In genomic region chr6:92021506-92021905, GRCm38 (mm10) we compare ENCODE assay signal across 17 mouse cellular contexts. TPM values are rescaled to one million over a fixed set of nuclear protein-coding genes. Genes with fewer than 3 reads are reported as not detected.
DNase-seq lines count a peak whose midpoint lies in the region; ATAC-seq and TF ChIP-seq lines count a peak whose summit lies in the region.
"Had no signal": no experiment of that assay in that cellular context is flagged by ENCODE, and none has a peak within 500 bp of the region (broad histone marks: within the 10 kb centered on the region; RNA-seq: fewer than 3 reads in every experiment).

No protein-coding gene starts in this region.

- peak overlapping the region; percentile 80 for H3K27ac ChIP-seq in gastrocnemius, adult 2 months
- H3K27ac ChIP-seq in heart, embryonic 14.5 days (replicated peaks in 1 of 2; ENCODE audit: control insufficient read depth in 1 of 2, insufficient read depth in 1 of 2, low read depth in 2 of 2, low read length in 2 of 2) = 0 out of 4 replicates have a peak overlapping the region, but pooled peaks of 1 of the 2 experiments have one; percentile 6
- no peak overlapping the region for H3K27ac ChIP-seq in hindbrain, embryonic 13.5 days
- H3K27ac ChIP-seq: embryonic facial prominence, embryonic 12.5 days; liver, embryonic 13.5 days; stomach, embryonic 15.5 days had no signal

- no peaks in the 10 kb centered on the region for H3K27me3 ChIP-seq in heart, embryonic 14.5 days (ENCODE audit: control insufficient read depth, insufficient read depth, low read length)
- H3K27me3 ChIP-seq in hindbrain, embryonic 13.5 days = no peaks in the 10 kb centered on the region
- H3K27me3 ChIP-seq: embryonic facial prominence, embryonic 12.5 days; liver, embryonic 13.5 days; stomach, embryonic 15.5 days had no signal

- 0 out of 2 replicates have a peak, but pooled peaks have one; percentile 48 for ATAC-seq in heart, embryonic 14.5 days (ENCODE audit: insufficient number of reproducible peaks, insufficient read depth, low FRiP score, low read depth)
- ATAC-seq in hindbrain, embryonic 13.5 days (ENCODE audit: low FRiP score) = no peak
- ATAC-seq: intestine, embryonic 16.5 days; midbrain, embryonic 16.5 days had no signal

- H3K36me3 ChIP-seq in heart, embryonic 14.5 days (ENCODE audit: control insufficient read depth, insufficient read depth, low read length) = no peaks in the 10 kb centered on the region
- H3K36me3 ChIP-seq in hindbrain, embryonic 13.5 days = no peaks in the 10 kb centered on the region
- H3K36me3 ChIP-seq: embryonic facial prominence, embryonic 12.5 days; liver, embryonic 13.5 days; stomach, embryonic 15.5 days had no signal

- no peak for TF ChIP-seq CTCF in gastrocnemius, adult 2 months (IDR thresholded peaks at IDR 0.05)

- intact Hi-C loops in gastrocnemius, adult 2 months (cut with DNase I) = no loop called here

- no peak overlapping the region for H3K4me3 ChIP-seq in gastrocnemius, adult 2 months
- H3K4me3 ChIP-seq in heart, embryonic 14.5 days (ENCODE audit: control insufficient read depth in 1 of 2, insufficient read depth in 1 of 2, low read depth in 1 of 2, low read length in 2 of 2) = no peak overlapping the region
- H3K4me3 ChIP-seq in hindbrain, embryonic 13.5 days = no peak overlapping the region
- H3K4me3 ChIP-seq: embryonic facial prominence, embryonic 12.5 days; liver, embryonic 13.5 days; stomach, embryonic 15.5 days had no signal

- no peaks in the 10 kb centered on the region; a peak in 1 of 4 replicates for H3K4me1 ChIP-seq in heart, embryonic 14.5 days (ENCODE audit: control insufficient read depth in 2 of 2, insufficient read depth in 2 of 2, low read length in 2 of 2)
- H3K4me1 ChIP-seq in hindbrain, embryonic 13.5 days (replicated peaks) = peaks cover 6% of the 10 kb centered on the region
- H3K4me1 ChIP-seq: embryonic facial prominence, embryonic 12.5 days; stomach, embryonic 15.5 days had no signal

- 55% methylated on average over 6 of the region's 6 CpGs for WGBS in heart, embryonic 14.5 days
- WGBS in hindbrain, embryonic 13.5 days = 85% methylated on average over 6 of the region's 6 CpGs

- H3K4me2 ChIP-seq in heart, embryonic 14.5 days (ENCODE audit: low read length) = no peak overlapping the region
- H3K4me2 ChIP-seq in hindbrain, embryonic 13.5 days = no peak overlapping the region
- H3K4me2 ChIP-seq: embryonic facial prominence, embryonic 12.5 days; liver, embryonic 13.5 days; stomach, embryonic 15.5 days had no signal

- peak; percentile 15 for DNase-seq in kidney, adult 11 months
- no peak for DNase-seq in kidney, adult 18-20 months
- DNase-seq in gastrocnemius, adult 2 months = peak; percentile 64
- DNase-seq in kidney, postnatal 10 days = peak; percentile 59
- DNase-seq in cerebellum, adult 11 months = no peak
- DNase-seq: adrenal gland, postnatal 14 days; B cell, adult 2 months; cerebellum, postnatal 36 days; layer of hippocampus, adult 9-11 months; liver, embryonic 13.5 days; thymus, postnatal 36 days had no signal

- H3K9me3 ChIP-seq in heart, embryonic 14.5 days (ENCODE audit: control insufficient read depth, low read length) = no peaks in the 10 kb centered on the region
- H3K9me3 ChIP-seq in hindbrain, embryonic 13.5 days = no peaks in the 10 kb centered on the region
- H3K9me3 ChIP-seq: embryonic facial prominence, embryonic 12.5 days; liver, embryonic 13.5 days; stomach, embryonic 15.5 days had no signal

- H3K9ac ChIP-seq in heart, embryonic 14.5 days (ENCODE audit: low read length) = no peak overlapping the region
- H3K9ac ChIP-seq in hindbrain, embryonic 13.5 days = no peak overlapping the region
- H3K9ac ChIP-seq: embryonic facial prominence, embryonic 12.5 days; liver, embryonic 13.5 days; stomach, embryonic 15.5 days had no signal

RNA-seq across cellular contexts. Expression of gene Fgd5, which starts 42.8 kb away (rescaled TPM):
- 10 to 100 TPM in 1 of 2 experiments, 1 to 10 TPM in 1; 9.0 to 11.3 TPM for total RNA-seq in gastrocnemius, adult 2 months (2021)
- 9.0 and 12.2 TPM in 2 replicates for polyA plus RNA-seq in heart, embryonic 14.5 days (2014; fragmentation: Nextera tagmentation; extraction: Ambion mirVana)
- 18.2 and 18.9 TPM in 2 replicates for polyA plus RNA-seq in hindbrain, embryonic 13.5 days (2015; fragmentation: Nextera tagmentation; extraction: Ambion mirVana)

Comparison
In these comparisons a context has a peak if more than half of its experiments do, and no peak if none do; other contexts are left out.
1. DNase-seq: peak in kidney, adult 11 months (single experiment), gastrocnemius, adult 2 months (single experiment) and kidney, postnatal 10 days (single experiment); none in kidney, adult 18-20 months (single experiment) and cerebellum, adult 11 months (single experiment).